Mouse (Mus musculus): ENCODE results near the gene 4930579F01Rik.
"Not testable (repeated sequence)": the region's sequence is repeated elsewhere in the genome, so short reads cannot be mapped to it uniquely, and the experiment has no call there.

The 4930579F01Rik gene

DNA sequence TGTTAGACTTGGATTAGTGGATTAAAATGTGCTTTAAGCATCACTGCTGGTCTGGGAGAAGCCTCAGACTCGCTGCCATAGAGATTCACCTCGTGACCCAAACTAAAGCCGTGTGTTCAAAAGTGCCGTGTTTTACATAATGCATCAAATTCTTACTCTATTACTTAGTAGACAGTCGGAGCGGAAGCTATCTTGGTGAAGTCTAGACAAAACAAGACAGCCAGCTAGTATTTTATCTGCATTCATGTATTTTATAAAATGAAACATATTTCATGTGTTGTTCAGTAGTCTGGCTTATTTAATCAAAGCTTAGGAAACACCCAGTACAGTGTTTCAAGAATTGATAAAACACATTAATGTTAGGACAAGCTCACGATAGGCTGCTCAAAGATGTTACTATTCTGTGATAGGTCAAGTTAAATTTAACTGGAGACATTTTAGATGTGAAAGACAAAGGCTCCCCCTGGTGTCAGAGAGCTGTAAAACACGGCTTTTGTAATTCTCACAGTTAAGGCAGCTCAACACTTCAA is 48.9 kb downstream of the 4930579F01Rik start, which contains the start of gene Mttp:
TSS of gene Mttp (minus strand) at position 327 of the 530 bp plus-strand sequence.
- peak; percentile 89 to 90 for DNase-seq (ENCODE audit: low spot score in 2 of 2)

DNA sequence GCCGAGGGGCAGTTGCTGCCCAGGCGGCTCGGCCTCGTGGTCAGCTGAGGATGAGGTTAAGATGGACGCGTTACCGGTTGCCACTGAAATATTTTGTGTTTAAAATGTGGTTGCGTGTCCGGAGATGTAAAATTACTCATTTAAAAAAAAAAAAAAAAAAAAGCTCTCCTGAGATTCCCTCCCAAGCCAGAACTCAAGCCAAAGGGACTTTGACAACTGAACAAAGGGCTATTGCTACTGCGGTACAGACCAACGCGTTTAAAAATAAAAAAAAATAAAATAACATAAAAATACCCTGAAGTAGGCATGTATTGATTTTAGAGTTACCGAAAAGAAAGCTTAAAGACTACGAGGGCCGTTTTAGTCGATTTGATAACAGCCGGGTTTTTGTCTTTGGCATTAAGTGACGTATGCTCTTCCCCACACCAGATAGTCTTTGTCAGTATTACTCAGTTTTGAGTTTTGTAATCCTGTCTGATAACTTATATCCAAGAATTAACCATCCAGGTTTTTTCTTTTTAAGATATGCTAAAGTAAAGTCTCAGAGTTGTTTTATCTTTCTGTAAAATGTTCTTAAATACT is 49.5 kb downstream of the 4930579F01Rik start:
- DNase-seq (ENCODE audit: low spot score in 2 of 2) = no peak

DNA sequence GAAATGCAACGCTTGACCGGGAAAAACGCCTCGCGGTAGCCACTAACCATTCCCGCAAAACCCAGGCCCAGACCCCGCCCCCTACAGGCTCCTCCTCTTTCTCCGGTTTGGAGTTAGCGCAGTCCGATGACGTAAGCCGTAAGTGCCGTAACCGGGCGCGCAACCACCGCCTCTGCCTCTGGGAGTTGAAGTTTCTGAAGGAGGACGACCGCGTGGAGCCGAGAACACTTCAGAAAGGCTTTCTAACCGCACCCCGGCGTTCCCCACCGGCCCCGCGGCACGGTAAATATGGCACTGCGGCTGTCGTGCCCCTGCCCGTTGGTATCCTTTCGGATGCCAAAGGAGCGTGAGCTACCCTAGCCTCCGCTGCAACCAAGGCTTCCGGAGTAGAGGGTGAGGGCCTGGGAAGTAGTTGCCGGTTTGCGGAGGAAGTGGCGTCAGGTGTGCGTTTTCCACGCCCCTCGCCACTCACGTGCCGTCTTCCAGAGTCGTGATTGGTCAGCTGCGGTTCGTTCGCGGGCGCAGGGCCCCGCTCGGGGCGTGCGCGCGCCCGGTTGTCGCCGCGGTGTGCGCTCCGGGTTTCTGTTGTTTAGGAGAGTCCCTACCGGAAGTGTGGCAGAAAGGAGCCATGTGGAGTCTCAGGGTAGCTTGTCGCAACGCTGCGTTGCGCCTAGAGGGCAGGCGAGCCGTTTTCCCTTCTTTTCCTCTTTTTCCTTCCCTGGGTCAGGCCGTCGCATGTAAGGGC is 50.1 kb downstream of the 4930579F01Rik start, which contains the start of gene Trmt10a:
TSS of gene Trmt10a (plus strand) at position 134 of the 745 bp plus-strand sequence.
- peak; percentile 99 for DNase-seq (ENCODE audit: low spot score in 2 of 2)

DNA sequence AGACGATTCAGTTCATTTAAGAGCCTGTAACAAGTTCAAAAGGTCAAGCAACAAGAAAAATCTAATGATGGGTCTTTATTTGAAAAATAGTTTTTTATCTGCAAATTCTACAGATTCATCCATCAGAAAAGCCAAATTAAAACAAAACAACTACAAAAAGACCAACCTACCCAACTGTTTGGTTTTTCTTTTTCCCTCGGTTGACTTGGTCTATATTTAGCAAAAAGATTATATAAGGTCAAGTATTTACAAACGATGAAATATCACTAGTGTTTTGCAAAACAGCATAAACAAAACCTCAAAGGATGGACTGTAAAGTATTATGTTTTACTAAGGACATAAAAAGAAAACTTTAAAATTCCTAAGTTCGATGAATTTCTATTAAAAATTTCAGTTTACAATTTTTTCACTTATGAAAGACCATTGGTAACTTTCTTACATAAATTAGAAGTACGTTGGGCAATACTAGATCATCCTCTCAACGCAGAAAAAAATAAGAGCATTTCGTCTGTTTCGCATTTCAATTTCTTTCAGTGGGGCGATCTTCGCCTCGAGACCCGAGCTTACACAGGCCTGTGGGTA is 50.8 kb downstream of the 4930579F01Rik start:
- no peak for DNase-seq (ENCODE audit: low spot score in 2 of 2)

- DNase-seq (ENCODE audit: low spot score in 2 of 2) = no peak
These were observed 51.4 kb downstream of the 4930579F01Rik start for GRCm38 (mm10) chr3:138142052-138142732.

DNA sequence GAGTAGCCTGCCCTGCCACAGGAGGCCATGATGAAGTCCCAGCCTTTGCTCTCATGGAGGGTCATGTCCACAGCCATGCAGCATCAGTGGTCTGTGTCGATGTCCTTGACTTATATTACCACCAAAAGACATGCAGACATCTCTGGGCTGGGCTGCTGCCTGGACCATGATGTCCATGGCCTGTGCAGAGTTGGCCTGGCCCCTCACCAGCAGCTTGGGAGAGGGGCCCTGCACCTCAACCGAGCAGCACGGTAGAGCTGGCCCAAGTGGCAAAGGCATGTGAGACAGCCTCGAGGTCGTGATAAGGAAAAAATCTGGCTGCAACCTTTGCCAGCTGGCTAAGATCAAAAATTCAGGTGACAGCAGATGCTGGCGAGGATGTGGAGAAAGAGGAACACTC is 54.0 kb downstream of the 4930579F01Rik start:
- no peak for DNase-seq (ENCODE audit: low spot score in 2 of 2)

DNA sequence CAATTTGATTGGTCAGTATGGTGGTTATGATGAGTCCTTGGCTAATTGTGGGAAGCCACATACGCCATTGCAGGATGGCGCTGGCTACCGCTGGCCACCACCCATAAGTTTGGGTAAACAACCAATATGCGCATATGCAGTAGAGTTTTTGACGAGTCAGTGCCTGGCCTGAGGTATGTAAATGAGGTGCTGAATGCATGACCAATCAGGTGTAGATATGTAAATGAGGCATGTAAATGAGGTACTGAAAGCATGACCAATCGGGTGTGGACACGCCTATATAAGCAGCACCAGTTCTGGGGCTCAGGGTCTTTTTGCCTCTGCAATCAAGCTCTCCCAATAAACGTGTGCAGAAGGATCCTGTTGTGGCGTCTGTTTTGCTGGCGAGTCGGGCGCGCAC is 55.5 kb downstream of the 4930579F01Rik start:
- not testable (repeated sequence) for DNase-seq (ENCODE audit: low spot score in 2 of 2)

GRCm38 (mm10) chr3:138134528-138134927 is 59.1 kb downstream of the 4930579F01Rik start:
- no peak for DNase-seq (ENCODE audit: low spot score in 2 of 2)

- DNase-seq (ENCODE audit: low spot score in 2 of 2) = no peak
These were observed 59.7 kb downstream of the 4930579F01Rik start for GRCm38 (mm10) chr3:138133916-138134315.

DNA sequence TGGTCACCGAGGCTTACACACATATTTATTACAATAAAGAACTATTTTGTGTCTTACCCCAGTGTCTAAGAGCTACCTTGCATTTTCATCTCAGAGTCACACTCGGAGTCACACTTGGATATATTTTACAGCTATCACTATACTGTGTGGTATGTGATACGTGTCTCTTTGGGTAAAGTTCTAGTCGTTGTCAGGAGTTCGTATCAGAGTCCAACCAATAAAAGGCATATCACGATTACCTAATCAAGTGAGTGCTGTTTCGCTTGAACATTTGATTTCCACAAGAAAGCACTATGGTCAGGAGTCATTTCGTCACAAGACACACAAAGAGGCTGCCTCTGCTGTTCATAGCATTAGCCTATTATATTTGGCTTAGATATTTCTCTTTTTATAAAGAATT is 60.2 kb downstream of the 4930579F01Rik start:
- no peak for DNase-seq (ENCODE audit: low spot score in 2 of 2)

DNA sequence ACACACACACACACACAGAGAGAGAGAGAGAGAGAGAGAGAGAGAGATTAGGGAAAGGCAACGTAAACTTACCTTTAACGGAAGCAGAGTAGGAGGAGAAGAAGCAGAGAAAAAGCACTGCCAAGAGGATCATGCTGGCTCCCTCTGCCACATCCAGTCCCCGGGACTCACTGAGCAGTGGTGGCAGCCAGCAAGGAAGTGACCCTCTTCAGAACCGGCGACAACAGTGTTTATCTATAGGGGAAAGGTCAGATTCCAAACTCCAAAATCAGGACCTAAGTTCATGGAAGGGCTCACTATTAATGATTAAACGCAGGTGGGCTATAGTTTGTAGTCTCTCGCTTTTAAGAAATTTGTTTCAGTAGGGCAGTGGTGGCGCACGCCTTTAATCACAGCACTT is 62.5 kb downstream of the 4930579F01Rik start:
- DNase-seq (ENCODE audit: low spot score in 2 of 2) = no peak

- no peak for DNase-seq (ENCODE audit: low spot score in 2 of 2)
These were observed 62.9 kb downstream of the 4930579F01Rik start for GRCm38 (mm10) chr3:138130692-138131091.

DNA sequence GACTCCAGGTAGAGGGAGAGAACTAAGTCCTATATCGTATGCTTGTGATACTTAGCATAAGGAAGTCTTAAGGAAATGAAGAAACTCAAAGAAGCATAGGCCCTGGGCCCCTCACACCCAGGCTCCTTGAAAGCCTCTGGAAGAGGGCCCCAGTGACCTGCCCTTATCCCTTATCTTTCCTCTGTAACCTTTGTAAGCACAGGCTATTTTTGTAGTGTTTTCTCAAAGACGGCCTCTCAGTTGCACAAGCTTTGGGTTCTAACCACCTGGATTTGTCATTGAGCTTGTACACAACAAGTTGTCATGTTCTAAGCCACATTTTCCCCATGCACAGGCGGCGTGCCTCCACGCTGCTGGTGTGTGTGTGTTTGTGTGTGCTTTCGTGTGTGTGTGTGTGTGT is 64.5 kb downstream of the 4930579F01Rik start:
- no peak for DNase-seq (ENCODE audit: low spot score in 2 of 2)

DNA sequence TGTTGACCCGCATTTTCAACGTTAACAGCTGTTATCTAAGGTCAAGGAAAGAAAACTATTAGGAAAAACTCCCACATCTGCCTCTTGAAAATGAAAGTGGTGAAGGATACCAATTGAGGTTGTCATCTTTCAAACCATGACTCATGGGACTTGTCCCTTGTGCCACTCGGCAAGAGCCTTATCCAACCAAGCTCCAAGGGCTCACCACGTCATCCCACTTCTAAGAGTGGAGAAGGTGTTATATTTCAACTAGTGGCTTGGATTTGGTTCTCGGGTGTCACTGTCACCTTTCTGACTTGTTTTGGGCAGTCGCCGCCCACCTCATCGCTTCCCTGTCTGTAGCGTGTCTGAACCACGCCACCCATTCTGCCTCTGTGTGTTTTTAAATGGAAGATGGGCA is 69.8 kb downstream of the 4930579F01Rik start:
- DNase-seq (ENCODE audit: low spot score in 2 of 2) = no peak

GRCm38 (mm10) chr3:138121461-138121860 is 72.2 kb downstream of the 4930579F01Rik start:
- peak in 1 of 2 experiments; percentile 4 for DNase-seq (ENCODE audit: low spot score in 2 of 2)

DNA sequence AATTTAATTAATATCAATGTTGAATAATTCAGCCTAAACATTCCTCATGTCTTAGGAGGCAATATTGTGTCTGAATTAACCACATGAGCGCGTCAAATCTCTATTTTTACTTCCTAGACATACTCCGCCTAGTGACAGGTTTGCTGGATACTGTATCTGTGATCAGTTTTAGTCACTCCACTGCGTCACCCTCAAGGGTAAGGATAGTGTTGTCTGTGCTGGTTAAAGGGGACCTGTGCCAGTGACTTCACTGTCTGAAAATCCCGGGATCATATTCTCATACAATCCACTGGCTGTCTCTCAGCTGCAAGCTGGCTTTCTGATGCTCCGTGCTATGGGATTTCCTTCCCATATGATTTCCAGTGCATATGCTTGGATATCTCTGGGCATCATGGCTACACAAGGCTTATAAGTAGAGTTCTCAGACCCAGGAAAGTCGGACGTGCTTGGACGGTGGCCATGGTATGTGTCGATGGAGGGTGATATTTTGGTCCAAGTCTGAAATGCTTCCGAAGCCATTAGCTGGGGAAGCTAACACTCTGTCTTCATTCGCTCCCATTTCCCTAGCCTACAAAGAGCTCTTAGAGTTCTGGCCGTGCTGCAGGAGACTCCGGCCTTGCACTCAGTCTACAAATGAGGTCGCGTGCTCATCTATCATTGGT is 74.0 kb downstream of the 4930579F01Rik start:
- peak in 1 of 2 experiments; percentile 16 for DNase-seq (ENCODE audit: low spot score in 2 of 2)

- DNase-seq (ENCODE audit: low spot score in 2 of 2) = peak in 1 of 2 experiments; percentile 20
These were observed 74.8 kb downstream of the 4930579F01Rik start for GRCm38 (mm10) chr3:138118831-138119230.

- peak in 1 of 2 experiments; percentile 3 for DNase-seq (ENCODE audit: low spot score in 2 of 2)
These were observed 75.2 kb downstream of the 4930579F01Rik start for GRCm38 (mm10) chr3:138118392-138118791.

DNA sequence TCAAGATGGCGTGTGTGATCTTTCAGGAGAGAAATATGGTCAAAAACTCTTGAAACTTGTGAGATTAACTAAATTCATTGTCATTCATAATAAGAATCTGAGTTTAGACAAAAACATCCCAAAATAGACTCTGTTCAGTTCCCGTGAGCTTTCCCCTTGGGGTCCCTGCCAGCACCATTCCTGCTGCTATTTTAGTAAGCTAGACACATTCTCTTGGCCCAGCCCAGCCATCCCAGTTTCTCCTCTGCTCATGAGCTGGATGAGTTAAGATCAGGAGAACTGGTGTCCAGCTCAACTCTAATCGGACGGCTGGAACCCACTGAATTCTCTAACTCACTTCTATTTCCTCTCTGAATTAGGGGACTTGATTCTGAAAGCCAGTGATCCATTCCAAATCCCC is 76.8 kb downstream of the 4930579F01Rik start:
- peak in 1 of 2 experiments; percentile 28 for DNase-seq (ENCODE audit: low spot score in 2 of 2)

GRCm38 (mm10) chr3:138114106-138114505 is 79.5 kb downstream of the 4930579F01Rik start:
- no peak for DNase-seq (ENCODE audit: low spot score in 2 of 2)
